Mouse (Mus musculus) adipocyte (in vitro differentiated cells): ENCODE measurements around the gene Fbn1.

ENCODE experiments used
- DNase-seq: peaks from one replicate; pipeline ENCODE4 v3.0.0-alpha.2; 2016; ENCODE audit warnings: low spot score

The Fbn1 gene

GRCm38 (mm10) chr2:125498216-125498615 lies 9.6 kb downstream of the Fbn1 start:
- DNase-seq, result no peak

GRCm38 (mm10) chr2:125496696-125497095 lies 11.1 kb downstream of the Fbn1 start:
- no peak for DNase-seq

GRCm38 (mm10) chr2:125494831-125495812 lies 12.7 kb downstream of the Fbn1 start:
- DNase-seq, result no peak

GRCm38 (mm10) chr2:125494291-125494690 lies 13.5 kb downstream of the Fbn1 start:
- DNase-seq, result no peak

GRCm38 (mm10) chr2:125492050-125492900 lies 15.5 kb downstream of the Fbn1 start:
- no peak for DNase-seq

GRCm38 (mm10) chr2:125489979-125490378 lies 17.8 kb downstream of the Fbn1 start:
- no peak for DNase-seq

- DNase-seq, result no peak
Measured at GRCm38 (mm10) chr2:125484910-125485309, 22.9 kb downstream of the Fbn1 start.

- DNase-seq, result peak; percentile 23
Measured at GRCm38 (mm10) chr2:125484164-125484563, 23.6 kb downstream of the Fbn1 start.

GRCm38 (mm10) chr2:125481531-125482317 lies 26.1 kb downstream of the Fbn1 start:
- DNase-seq, result no peak

GRCm38 (mm10) chr2:125481116-125481515 lies 26.7 kb downstream of the Fbn1 start:
- DNase-seq, result no peak

- no peak for DNase-seq
Measured at GRCm38 (mm10) chr2:125480057-125480456, 27.7 kb downstream of the Fbn1 start.

GRCm38 (mm10) chr2:125478705-125479104 lies 29.1 kb downstream of the Fbn1 start:
- no peak for DNase-seq

GRCm38 (mm10) chr2:125477367-125477766 lies 30.4 kb downstream of the Fbn1 start:
- DNase-seq, result no peak

GRCm38 (mm10) chr2:125476231-125476630 lies 31.6 kb downstream of the Fbn1 start:
- DNase-seq, result peak; percentile 22

GRCm38 (mm10) chr2:125474690-125475089 lies 33.1 kb downstream of the Fbn1 start:
- peak; percentile 29 for DNase-seq

- no peak for DNase-seq
Measured at GRCm38 (mm10) chr2:125473228-125473627, 34.6 kb downstream of the Fbn1 start.

- no peak for DNase-seq
Measured at GRCm38 (mm10) chr2:125471721-125472120, 36.1 kb downstream of the Fbn1 start.

- peak; percentile 65 for DNase-seq
Measured at GRCm38 (mm10) chr2:125470553-125471295, 37.1 kb downstream of the Fbn1 start.

- DNase-seq, result no peak
Measured at GRCm38 (mm10) chr2:125464036-125464435, 43.8 kb downstream of the Fbn1 start.

GRCm38 (mm10) chr2:125459087-125459486 lies 48.7 kb downstream of the Fbn1 start:
- no peak for DNase-seq
